Mouse (Mus musculus): ENCODE results near the gene Ntrk2. TPM values are rescaled to one million over a fixed set of nuclear protein-coding genes. Genes with fewer than 3 reads are reported as not detected.

Gene Ntrk2
- total RNA-seq, 4 experiments from 2014 or later = 351 to 384 (median 372) TPM

- DNase-seq (ENCODE audit: low spot score in 2 of 2) = no peak
Observed at GRCm38 (mm10) chr13:59182630-59183029, 376.3 kb downstream of the Ntrk2 start.

Other genes starting within 250 kb of the Ntrk2 start
- under 1 TPM in 2 of 4 experiments, not detected in 2; 0.09 to 0.26 TPM for gene Slc28a3, start 195.7 kb upstream of the Ntrk2 start, total RNA-seq (2022)